Mouse (Mus musculus): ENCODE results near the gene Rsbn1.

Rsbn1 gene

DNA sequence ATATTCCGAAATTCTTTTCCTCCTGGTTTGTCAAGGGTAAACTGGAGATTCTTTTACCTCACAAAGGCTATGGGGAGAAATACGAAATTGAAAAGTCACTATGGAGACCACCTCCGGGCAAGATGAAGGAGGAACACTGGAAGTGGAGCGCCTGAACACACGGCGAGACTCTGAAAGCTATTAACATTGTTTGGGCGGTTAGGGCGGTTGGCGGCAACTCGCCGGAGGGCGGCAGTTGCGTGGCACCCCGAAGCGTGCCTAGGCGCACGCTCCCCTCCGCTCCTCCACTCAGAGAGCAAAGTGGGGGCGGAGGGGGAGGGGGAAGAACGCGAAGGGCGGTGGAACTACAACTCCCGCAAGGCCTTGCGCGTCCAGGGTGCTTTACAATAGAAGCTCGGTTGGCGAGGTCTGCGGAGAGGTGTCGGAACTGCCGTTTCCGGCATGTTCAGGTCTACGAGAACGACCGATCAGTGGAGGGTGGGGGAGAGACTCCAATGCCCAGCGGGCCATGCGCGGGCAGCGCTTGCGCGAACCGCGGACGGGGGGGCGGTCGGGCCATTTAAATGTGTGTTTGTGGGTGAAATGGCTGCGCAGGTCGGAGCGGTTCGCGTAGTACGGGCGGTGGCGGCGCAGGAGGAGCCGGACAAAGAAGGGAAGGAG is at the start of gene Rsbn1:
TSS of gene Rsbn1 (plus strand) at position 111 of the 660 bp plus-strand sequence.
- peak; percentile 98 to 99 for DNase-seq

DNA sequence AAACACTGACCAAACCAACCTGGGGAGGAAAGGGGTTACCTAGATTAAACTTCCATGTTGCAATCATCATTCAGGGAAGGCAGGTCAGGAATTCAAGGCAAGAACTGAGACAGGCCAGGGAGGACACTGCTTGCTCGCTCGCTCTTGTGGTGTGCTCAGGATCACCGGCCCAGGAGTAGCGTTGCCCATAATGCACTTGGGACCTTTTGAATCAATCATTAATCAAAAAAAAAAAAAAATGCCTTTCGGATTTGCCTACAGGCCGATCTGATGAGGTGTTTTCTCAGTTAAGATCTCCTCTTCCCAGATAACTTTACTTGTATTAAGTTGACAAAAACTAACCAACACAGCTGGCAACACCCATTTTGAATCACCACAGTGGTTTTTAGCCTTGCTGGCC is 49.7 kb upstream of the Rsbn1 start:
- DNase-seq: peak; percentile 39 to 42

DNA sequence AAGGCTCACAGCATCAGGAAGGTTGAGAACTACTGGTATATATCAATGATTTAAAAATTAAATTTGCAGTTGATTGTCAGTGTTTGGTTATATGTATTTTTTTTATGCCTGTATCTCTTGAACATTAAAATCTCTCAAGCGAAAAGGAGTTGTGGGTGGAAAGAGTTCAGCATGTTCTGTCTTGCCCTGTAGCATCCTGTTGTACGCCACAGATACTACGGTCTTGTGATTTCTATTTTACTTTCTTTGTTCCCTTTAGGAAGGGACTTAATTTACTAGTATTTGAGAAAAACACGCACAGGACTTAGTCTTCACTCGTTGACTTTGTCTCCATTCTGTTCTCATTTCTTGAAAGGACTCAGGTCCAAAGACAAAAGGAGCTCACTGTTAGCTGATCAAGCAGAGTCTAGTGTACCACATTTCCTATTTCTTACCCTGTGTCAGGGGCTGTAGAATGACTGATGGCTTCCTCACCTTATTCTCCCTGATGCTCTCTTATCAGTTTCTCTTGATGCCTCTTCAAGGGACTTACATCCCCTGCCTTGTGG is 46.4 kb upstream of the Rsbn1 start:
- no peak for DNase-seq

DNA sequence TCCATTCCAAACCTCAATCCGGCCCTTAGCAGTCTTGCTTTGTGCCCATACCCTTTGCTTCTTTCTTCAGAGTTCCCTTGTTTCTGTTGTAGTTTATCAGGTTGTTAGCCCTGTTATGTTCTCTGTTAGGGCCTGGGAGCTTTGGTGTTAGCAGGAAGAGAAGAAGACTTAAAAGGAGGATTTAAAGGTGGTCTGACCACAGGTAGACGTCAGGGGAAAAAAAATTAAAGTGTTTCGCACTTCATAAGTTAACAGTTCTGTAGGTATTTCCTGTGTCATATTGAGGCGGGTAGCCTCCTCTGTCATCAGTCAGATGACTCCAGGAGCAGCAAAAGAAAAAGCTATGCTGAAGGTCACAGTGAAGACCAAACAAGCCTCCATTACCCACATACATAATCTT is 45.9 kb upstream of the Rsbn1 start:
- no peak for DNase-seq

DNA sequence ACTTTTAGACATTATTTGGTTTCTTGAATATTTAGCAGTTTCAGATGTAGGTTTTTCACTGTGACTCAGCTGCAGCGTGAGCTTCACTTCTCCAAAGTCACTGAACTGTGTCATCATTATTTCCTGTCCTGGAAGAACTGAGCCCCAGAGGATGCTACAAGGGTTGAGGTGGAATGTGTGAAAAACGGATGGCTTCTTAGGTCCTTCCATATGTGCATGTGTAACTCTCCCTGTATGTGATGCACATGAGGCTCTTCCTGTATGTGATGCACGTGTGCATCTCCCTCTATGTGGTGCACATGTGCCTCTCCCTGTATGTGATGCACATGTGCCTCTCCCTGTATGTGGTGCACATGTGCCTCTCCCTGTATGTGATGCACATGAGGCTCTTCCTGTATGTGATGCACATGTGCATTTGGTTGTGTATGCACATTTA is 41.2 kb upstream of the Rsbn1 start:
- no peak for DNase-seq

DNA sequence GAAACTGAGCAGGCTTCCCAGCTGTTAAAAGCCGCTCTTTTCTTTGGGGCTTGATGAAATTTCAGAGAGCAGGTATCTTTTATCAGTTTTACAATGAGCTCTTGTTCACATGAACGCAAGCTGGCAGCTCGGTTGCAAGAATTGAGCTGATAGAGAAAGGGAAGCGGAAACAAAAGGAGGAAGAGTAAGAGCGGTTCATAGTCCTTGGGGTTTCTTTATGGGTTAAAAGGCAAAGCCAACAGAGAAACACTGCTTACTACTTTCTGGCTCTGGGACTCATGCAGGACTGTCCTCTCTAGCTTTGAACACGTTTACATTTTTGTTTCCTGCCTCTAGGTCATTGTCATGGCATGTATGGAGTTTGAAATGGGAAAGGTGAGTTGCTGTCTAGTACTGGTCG is 39.6 kb upstream of the Rsbn1 start:
- DNase-seq: no peak

DNA sequence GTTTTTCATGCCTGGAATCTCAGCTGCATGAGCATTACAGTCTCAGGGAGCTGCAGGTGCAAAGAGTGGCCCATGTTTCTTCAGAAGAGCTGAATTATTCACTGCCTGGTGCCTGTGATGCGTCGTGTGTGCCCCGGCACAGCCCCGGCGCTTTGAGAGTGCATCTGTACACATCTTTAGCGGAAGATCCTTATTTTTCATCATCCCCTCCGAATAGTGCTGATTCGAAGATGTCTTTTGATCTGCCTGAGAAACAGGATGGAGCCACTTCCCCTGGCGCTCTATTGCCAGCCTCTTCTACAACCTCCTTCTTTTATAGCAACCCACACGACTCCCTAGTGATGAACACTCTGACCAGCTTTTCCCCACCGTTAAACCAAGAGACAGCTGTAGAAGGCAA is 28.0 kb upstream of the Rsbn1 start:
- no peak for DNase-seq

DNA sequence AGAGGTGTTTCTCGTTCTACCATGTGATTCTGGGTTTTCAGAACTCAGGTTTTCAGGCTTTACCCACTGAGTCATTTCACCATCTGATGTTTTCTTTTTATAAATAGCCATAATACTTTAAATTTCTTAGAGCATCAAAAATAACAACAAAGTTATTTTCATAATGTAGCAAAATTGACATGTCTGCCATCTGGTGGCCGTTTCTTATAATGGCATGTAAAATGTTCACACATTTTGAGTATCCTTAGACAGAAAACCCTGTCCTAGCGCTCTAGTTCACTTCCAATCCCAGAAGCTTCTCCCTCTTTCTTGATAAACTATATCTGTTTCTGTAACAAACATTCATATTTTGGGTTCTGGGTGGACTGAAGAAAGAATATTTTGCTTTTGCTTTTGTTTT is 26.3 kb upstream of the Rsbn1 start:
- peak; percentile 17 to 23 for DNase-seq

DNA sequence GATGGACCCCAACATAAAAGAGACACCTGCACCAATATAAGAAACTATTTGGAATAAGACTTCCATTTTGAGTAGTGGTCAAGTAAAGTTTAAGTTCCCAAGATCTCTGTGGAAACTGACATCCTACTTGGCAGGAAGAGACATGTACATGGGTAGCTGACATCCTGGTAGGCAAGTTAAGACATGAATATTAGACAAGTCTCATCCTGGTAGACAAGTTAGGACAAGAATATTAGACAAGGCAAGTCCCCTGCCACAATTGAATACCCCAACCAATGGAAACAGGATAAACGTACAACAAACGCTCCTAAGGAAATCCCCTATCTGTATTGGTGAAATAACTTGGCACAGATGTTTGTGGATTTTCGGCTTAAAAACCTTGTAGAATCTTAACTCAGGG is 20.5 kb upstream of the Rsbn1 start:
- DNase-seq: no peak

DNA sequence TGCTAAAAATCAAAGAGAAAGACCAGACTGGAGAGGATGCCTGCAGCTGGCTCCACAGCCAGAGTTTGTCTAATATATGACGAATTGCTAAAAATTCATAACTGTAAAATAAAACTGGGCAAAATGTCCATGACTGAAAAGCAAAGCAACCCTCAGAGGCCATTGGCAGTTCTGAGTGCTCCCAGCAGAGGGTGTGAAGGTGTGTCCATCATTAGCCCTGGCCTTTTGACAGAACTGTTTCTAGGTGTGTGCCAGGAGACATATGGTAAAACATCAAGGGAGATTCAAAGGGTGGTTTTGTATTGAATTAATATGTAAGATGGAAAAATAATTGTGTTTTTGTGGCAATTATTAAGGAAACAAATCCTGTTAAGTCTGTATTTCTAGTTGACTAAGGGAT is 9.2 kb upstream of the Rsbn1 start:
- peak; percentile 22 to 53 for DNase-seq

DNA sequence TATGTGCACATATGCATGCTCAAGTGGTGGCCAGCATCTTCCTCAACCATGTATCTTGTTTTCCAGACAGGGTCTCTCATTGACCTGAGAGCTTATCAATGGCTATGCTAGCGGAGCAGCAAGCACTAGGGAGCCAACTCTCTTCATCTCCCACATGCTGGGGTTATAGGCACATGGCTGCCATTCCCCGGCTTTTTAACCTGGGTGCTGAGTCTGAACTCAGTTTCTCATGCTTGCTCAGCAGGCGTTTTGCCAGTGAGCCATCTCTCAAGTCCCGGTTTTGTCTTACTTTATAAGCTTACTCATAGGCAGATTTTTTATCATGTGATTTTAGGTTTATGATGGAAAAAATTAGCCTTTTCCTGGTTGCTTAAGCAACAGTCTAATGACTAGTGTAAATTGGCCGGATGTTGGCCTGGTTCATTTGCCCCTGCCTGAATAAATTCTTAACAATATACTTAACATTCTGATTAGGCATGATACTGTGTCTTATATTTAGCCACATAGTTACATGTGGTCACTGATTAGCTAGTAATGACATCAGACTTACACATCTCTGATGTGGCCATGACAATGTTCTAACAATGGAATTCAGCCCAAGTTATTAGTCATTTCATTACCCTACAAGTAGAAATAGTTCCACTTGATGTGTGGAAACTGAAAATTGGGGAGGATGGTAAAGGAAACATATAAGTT is 6.4 kb upstream of the Rsbn1 start:
- no peak for DNase-seq

DNA sequence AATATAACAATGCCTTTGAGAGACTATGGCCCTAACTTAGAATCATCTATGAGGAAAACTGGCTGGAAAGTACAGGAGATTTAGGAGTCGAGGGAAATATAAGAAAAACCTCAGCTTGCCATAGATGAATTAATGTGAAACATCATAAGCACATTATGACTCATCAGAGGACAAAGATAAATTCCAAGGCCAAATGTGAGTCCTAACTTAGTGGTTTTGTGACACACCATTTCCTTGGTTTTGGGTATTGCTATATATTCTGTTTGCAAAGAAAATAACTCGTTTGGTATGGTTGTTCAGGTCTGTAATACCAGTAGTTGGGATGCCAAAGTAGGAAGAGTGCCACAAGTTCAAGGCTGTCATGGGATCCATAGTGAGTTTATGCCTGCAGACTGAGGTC is 5.1 kb upstream of the Rsbn1 start:
- no peak for DNase-seq

DNA sequence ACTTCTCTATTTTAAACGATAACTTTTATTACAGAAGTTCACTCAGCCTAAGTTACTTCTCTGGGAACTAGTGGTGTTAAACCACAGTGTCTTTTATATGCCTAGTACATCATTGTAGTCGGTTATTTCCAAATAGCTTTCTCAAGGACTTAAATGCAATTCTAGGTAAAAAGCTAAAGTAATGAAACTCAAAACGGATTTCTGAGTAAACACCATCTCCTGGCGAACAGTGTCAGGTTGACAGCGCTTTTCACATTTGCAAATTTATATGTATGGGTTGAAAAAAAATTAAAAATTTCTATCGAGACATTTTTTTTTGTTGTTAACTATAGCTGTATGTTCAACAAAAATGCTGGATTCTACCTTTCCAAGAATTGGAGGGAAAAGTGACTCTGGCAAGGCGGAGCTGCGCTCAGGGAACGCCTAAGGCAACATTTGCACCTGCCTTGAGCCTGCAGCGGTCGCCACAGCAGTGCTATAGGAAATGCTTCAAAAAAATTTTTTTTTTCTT is 414 bp upstream of the Rsbn1 start:
- DNase-seq: peak; percentile 14 to 28

DNA sequence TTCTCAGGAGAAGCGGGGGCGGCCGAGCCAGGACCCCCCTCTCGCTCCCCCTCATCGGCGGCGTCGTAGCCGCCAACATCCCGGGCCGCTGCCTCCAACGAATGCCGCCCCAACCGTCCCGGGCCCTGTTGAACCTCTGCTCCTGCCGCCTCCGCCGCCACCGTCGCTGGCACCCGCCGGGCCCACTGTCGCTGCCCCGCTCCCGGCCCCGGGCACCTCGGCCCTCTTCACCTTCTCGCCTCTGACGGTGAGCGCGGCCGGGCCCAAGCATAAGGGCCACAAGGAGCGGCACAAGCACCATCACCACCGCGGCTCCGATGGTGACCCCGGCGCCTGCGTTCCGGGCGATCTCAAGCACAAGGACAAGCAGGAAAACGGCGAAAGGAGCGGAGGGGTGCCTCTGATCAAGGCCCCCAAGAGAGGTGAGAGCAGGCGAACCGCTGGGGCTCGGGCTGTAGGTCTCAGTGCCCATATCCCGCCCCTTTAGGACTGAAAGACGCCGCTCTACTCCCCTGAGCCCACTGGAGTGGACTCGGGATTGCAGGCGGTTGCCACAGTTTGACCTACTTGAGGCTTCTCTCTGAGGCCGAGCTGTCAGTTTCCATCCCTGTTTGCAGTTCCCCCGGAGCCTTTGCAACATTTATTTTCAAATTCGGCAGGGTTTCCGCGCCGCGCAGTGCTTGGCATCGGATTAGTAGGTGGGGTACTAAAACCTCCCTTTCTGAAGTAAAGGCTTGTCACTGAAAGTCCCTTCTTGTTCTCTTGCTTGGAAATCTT is 1.0 kb downstream of the Rsbn1 start:
- DNase-seq: peak in 1 of 2 experiments; percentile 44

DNA sequence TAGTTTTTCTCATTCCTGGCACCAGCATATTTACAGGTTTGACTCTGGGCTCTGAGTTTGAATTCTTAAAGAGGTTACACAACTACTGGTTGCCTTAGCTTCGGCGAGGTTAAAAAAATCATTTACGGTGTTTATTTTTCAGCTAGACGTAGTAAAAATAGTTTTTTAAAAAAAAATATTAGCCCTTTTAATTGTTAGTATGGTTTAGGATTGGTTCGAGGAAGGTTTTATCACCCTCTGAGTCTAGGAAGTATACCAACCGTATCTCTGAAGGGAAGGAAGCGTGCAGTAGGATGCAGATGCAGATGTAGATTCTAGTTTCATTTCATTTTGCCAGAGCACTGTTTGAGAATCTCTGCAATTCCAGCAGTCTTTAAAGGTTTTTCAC is 1.6 kb downstream of the Rsbn1 start:
- no peak for DNase-seq

DNA sequence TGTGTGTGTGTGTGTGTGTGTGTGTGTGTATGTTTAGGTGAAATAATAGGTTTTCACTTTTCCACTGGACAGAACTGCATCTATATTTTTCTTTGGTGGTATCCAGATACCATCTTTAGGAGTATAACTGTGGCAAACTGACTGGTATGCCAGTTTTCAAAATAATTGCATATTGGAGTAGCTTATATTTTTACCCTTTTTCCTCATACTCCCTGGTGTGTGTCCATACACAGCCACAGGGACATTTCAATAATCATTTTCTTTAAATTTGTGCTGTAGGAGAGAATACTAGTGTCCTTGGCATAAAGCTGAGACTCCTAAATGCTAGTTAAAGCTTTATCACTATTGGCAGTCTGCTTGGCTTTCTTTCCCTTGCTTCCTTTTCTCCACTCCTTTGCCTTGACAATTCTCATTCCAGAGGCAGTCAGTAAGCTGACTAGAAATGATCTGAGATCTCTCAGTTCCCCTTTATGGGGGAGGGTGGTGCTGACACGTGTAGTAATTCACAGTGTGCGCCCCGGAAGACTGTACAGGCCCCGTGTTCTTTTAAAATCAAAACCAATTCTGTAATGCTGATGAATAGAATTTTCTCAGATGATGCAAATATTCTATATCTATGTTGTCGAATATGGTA is 2.4 kb downstream of the Rsbn1 start:
- no peak for DNase-seq

DNA sequence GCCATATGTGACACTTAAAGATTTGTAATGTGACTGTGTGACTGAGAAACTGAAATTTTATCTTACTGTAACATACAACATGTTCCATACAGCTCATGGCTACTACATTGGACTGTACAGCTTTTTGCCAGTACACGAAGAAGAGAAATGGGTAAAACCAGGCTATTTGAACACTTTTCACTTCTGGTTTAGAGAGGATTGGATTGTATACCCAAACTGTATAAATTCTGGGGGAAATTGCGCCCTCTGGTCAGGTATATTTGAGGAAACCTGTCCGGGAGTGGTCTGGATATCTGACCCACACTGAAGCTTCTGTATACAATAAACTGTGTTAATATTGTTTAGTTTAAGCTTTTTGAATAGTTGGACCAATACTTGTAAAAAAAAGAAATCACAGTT is 2.9 kb downstream of the Rsbn1 start:
- no peak for DNase-seq

DNA sequence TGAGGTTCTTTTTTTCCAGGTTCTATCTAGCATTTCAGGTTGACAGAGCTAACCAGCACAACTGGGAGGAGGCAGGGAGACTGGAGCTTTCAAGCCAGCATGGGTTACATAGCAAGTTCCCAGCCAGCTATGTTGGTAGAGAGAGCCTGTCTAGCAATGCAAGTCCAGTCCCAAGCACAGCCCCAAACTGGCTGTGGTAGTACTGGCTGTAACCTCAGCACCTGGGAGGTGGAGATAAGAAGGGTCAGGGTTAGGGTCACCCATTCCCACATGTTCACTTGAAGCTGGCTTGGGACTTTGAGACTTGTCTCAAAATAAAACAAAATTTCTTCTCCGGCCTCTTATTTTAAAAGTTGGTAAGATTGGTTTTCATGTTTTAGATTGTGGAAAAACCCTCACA is 6.2 kb downstream of the Rsbn1 start:
- no peak for DNase-seq

DNA sequence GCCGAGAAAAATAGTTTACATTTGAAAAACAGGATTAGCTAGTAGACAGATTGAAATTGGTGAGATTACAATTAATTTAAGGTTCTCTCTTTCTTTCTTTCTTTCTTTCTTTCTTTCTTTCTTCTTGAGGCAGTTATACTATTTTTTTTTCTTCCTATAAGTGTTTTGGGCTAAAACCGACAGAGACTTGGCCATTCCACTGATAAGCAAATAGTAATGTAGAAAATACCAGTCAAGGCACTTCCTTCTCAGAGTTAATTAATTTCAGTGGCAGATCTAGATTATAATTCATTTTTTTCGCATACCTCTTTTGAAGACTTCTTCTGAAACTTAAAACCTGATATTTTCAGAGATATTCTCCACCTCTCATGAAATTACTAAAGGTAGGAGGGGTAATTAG is 11.4 kb downstream of the Rsbn1 start:
- no peak for DNase-seq

DNA sequence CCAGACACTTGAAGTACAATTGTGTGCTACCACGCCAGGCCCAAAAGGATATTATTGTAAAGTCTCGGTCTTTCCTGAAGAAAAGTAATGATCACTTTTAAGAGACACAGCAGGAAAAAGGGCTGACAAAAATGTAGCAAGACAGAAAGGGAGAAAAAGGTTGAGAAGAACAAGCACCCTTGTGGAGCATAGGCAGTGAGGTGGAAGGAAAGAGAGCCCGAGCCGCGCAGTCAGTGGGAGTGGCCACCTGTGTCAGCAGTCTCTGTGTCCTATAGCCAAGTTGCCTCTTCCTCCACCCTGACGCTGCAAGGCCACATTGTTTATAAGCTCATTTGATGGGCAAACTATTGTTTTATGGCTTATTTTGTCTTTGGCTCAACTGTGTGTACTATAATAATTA is 13.6 kb downstream of the Rsbn1 start:
- no peak for DNase-seq

DNA sequence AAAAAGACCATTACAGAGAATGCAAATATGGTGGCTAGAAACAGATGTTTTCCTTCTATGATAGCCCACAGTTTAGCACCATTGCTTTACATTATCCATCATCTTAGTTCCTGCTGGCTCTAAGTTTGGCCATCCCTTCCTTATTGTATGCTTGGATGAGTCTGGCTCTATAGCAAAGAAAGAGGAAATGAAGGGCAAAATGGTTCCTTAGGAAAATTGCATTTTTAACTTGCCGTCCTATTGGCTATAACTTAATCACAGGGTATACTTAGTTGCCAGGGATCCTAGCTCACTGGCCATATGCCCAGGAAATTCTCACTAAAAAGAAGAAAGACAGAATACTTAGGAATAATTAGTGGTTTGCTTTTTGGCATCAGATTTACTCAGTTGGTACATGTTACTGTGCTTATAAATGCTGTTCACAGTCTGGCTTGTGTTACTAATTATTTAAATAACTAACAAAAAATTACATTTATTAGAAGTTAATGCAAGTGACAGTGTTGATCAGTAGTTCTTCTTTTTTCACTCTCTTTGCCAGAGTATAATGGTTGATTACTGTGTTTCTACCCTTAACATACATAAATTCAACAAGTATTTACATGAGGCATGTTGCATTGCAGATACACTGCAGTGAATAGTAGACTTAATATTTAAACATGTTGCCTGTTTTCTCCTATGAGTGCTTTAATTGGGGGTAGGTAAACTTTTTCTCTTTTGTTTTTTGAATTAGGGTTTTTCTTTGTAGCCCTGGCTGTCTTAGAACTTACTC is 31.1 kb downstream of the Rsbn1 start:
- DNase-seq: no peak

DNA sequence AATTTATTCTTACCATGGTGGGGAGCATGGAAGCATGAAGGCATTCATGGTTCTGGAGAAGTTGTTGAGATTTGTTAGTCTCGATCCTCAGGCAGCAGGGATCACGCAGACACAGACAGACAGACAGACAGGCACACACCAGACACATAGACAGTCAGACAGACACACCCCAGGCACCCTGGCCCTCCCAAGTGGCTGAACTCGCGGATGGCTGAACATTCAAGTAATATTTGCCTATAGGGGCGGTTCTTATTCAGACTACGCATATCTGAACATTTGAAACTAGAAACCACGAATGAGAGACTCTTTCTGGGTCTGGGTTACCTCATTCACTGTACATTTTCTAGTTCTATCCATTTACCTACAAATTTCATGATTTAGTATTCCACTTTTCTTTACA is 34.7 kb downstream of the Rsbn1 start:
- no peak for DNase-seq
